Mouse (Mus musculus): ENCODE measurements around the gene Otud3. TPM values are rescaled to one million over a fixed set of nuclear protein-coding genes. Genes with fewer than 3 reads are reported as not detected.
"Not testable (repeated sequence)": the region's sequence is repeated elsewhere in the genome, so short reads cannot be mapped to it uniquely, and the experiment has no call there.

Gene Otud3
- total RNA-seq, 2 experiments from 2014 or later, result 10.8 to 12.8 TPM

DNA sequence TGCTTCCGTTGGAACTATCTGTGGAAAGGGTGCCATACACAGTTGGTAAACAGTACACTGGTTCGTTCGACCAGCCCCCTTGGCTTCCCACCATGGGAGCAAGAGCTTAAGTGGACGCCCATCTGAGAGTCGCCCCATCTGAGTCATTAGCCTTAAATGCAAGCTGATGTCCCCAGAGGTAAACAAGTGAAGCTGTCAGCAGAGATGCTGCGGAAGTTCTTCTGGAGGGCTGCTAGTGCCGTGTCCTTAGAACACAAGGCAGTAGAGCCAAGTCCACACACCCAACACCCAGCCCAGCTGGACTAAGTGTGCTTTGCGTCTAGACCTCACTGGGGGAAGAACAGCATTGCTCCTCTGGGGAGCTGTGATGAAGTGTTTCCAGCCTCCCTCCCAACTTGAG is 24.1 kb downstream of the Otud3 start:
- DNase-seq, result no peak

GRCm38 (mm10) chr4:138889165-138889564 is 24.6 kb downstream of the Otud3 start:
- no peak for DNase-seq

GRCm38 (mm10) chr4:138884261-138884660 is 29.5 kb downstream of the Otud3 start:
- peak; percentile 74 to 79 for DNase-seq

DNA sequence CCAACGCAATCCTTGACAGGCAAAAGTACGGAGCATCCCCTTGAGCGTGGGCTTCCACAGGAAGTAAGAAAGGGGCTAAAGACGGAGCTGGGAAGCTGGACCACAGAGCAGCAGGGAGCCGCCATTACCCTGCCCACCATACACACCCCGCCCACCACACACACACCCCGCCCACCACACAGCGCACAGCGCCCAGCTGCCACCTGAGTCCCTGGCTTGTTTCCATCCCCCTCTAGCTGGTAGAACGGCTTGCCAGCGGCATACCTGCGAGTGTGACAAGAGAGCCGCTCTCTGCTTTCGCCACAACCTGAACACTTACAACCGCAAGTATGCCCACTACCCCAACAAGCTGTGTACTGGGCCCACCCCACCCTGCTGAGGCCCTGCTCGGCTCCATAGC is 31.6 kb downstream of the Otud3 start:
- no peak for DNase-seq

DNA sequence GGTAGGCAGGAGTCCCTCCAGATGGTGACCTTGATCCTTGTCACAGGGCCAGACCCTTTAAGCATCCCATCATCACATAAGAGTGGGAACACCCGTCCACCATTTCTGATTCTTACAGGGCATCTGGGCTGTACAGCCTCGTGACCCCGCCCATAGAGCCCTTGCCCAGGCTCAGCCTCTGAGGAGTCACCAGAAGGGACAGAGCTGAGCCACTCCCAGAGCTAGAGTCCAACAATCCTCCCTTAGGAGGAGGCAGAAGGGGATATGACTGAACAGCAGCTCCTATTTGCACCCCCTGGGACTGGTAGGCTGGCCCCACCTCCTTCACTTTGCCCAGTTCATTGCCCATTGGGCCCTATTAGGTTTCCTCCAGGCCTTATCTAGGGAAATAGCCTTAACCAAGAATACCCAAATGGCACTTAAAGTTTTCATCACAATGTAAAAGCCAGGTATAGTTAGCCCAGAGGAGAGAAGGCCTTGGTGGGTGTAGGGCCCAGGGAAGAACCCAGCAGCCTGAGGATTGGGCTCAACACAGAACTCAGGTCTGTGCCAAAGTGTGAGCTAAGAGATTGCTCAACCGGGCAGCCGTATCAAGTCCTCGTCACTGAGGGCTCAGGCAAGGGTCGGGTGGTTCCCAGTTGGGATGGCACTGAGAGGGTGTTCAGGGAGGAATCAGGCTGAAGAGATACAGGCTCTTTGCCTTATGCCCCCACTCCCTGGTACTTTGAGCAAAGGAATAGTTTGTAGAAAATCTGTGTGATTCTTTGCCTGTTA is 32.7 kb downstream of the Otud3 start:
- DNase-seq, result no peak

- DNase-seq, result no peak
Measured at GRCm38 (mm10) chr4:138879808-138880207, 33.9 kb downstream of the Otud3 start.

DNA sequence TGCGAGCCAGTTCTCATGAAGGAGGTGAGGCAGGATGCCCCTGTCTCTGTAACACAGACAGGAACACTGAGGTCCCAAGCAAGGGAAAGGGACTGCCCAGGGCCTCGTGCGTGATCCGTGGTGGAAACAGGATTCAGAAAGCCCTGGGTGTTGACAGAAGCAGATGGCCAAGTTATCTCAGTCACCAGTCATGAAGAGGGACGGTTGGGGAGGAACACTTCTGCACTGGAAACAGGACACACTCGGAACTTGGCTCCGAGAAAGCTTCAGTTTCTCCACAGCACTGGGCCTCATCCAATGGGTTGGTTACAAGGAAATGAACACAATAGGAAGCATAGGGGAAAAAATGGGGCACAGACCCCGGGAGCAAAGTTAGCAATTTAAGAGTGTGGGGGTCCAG is 35.0 kb downstream of the Otud3 start:
- no peak for DNase-seq

DNA sequence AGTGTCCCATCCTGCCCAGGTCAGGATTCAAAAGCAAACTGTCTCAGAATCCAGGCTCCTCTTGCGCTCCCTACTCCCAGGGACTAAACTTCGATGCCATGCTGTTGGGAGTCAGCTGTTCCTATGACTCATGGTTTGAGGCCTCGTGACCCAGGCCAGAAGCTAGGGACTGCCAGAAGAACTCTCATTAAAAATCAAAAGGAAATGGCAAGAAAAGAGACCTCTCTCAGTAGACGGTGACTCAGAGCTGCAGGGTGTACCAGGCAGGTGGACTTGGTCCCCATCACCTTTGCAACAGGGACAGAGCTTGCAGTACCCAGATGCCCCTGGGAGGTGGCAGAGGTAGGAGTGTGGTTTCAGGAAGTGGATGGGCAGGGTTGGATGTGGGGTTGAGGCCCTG is 36.0 kb downstream of the Otud3 start, which contains the start of gene Pla2g2e:
Gene Pla2g2e, plus strand, starts transcription at position 212 of the 400 bp plus-strand sequence.
- DNase-seq, result no peak

GRCm38 (mm10) chr4:138875986-138876385 is 37.8 kb downstream of the Otud3 start:
- no peak for DNase-seq

GRCm38 (mm10) chr4:138875275-138875674 is 38.5 kb downstream of the Otud3 start:
- not testable (repeated sequence) for DNase-seq

GRCm38 (mm10) chr4:138873864-138874263 is 39.9 kb downstream of the Otud3 start, which contains the start of gene Gm13030:
Gene Gm13030, minus strand, starts transcription at chr4:138873964.
- no peak for DNase-seq

GRCm38 (mm10) chr4:138868666-138869065 is 45.1 kb downstream of the Otud3 start:
- DNase-seq, result no peak

DNA sequence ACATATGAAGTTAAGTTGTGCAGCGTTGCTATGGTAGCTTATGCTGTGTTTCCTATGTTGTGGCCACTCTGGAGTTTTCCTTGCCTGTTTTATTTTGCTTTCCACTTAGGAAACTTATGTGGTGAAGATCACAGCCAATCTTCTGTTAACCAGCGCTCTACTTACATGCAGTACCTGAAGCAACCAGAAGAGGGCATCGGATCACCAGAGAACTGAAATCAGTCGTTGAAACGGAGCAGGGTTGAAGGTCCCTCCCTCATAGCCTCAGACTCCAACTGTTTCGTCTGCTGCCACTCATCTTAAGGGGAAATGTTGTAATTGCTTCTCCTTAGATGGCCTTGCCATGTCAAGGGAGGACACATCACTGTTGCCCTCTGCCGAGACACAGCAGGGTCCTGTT is 47.3 kb downstream of the Otud3 start:
- peak in 1 of 2 experiments; percentile 45 for DNase-seq

GRCm38 (mm10) chr4:138865991-138866390 is 47.8 kb downstream of the Otud3 start:
- no peak for DNase-seq

DNA sequence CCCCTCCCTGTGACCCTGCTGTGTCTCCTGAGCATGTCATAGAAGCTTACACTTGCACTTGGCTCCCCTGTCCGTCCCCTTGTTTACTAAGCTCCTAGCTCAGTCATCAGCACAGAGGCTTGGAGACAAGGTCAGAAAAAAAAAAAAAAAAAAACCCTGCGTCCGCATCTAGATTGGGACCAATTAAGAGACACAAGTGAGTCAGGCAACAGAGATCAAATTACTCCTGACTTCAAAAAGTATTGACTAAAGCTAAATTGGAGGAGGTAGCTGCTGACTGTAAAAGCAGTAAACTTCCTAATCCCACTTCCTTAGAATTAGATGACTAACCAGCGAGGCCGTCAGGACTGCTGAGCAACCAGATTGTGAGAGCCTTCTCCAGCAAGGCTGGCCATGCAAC is 48.7 kb downstream of the Otud3 start:
- DNase-seq, result no peak

GRCm38 (mm10) chr4:138863344-138863998 is 50.3 kb downstream of the Otud3 start, which contains the start of gene Pla2g5:
Gene Pla2g5, minus strand, starts transcription at chr4:138863482.
- DNase-seq, result no peak

DNA sequence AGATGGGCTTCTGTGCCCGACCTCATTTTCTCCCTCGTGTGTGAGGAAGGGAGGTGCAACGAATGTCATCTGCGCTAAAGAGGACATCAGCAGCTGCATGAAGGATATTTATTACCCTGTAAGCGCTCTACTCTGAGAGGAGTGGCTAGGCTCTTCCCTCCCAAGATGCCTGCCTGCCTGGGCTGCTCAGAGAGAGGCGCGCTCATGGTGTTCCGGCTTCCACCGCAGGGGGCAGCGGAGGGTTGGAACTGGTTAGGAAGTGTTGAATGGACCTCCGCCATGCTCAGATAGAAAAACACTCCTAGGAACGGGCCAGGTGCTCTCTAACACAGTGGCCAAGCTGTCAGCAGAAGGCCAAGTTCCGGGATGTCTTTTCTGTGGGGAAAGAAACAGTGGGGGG is 54.0 kb downstream of the Otud3 start:
- peak; percentile 57 to 63 for DNase-seq

- no peak for DNase-seq
Measured at GRCm38 (mm10) chr4:138859245-138859644, 54.5 kb downstream of the Otud3 start.

DNA sequence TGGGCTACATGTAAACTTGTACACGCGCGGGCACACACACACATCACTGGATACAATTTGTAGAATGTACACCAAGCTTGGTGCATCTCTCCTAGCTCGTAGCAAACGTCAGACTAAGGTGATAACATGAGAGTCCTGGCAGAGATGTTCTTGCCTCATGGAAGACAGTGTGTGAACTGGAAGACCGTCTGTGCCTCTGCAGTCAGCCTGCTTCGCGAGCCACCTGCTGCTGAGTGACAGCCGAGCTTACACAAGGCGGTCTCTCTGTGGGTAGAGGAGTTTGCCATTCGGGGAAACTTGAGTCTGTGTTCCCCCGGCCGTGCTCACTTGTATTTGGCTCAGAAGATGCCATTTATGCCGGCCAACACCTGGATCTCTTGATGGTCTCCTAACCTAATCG is 55.3 kb downstream of the Otud3 start:
- peak; percentile 29 to 38 for DNase-seq

- DNase-seq, result no peak
Measured at GRCm38 (mm10) chr4:138857576-138857975, 56.2 kb downstream of the Otud3 start.

DNA sequence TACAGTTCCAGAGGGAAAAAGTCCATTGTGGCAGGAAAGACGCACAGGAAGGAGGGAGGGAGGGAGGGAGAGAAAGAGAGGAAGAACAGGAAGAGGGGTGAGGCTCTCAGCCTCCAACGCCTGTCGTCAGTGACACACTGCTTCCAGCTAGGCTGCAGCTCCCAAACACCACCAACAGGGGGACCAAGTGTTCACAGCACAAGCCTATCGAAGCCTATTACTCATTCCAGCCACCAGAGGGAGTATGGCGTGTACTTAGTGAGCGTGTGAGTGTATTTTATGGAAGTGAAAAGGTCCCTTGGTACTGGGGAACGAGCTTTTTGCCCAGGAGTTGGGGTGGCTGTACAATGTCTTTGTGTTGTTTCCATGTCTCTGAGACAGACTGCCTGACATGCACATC is 57.3 kb downstream of the Otud3 start:
- peak; percentile 41 to 42 for DNase-seq

DNA sequence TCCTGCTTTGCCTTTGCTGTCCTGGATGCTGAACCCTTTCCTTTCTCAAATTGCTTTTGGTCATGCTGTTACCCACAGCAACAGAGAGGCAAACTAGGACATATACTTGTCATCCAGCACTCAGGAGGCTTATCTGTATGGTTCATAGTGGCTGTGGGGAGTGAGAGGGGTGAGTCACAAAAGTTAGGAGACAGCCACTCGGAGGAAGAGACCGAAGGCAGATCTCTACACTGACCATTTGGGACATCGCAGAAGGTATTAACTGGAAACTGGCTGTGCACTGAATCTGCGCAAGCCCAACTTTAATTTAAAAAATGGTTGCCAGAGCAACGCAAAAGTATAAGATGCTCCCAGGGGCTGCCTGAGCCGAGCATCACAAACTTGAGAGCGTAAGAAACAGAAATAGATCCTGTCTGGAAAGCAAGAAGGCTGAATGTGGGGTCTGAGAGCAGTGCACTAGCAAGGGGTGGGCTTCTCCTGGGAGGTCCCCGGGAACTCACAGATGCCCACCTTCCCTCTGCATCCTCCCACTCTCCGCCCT is 58.6 kb downstream of the Otud3 start:
- DNase-seq, result no peak

DNA sequence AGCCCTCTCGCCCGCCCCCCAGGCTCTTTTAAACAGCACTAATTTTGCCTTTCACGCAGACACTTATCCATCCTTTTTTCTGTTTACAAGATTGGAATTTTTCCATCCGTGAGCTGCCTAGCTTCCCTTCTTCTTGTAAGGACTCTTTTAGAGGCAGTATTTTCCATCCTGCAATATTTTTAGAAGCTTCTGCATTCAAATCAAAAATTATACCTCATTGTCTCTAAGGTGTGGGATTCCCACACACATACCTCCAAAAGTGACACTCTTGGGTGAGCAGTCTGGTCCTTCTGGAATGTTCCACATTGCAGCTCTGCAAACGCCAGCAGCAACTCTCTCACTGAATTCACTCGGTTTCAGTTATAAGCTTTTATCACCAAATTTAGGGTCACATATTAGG is 60.8 kb downstream of the Otud3 start:
- DNase-seq, result no peak

GRCm38 (mm10) chr4:138851463-138851862 is 62.3 kb downstream of the Otud3 start:
- peak; percentile 78 for DNase-seq

All from layer of hippocampus, postnatal 36 days (tissue).